Mouse (Mus musculus): ENCODE results near the gene Abi3.

- TF ChIP-seq CTCF (IDR thresholded peaks at IDR 0.05; ENCODE audit: borderline replicate concordance, extremely low read depth, insufficient read depth, insufficient read length) (no peak), POLR2A (IDR thresholded peaks at IDR 0.05; ENCODE audit: borderline replicate concordance, extremely low read depth, insufficient read depth, insufficient read length, poor library complexity, severe bottlenecking) (no peak)
Observed at GRCm38 (mm10) chr11:95789451-95789891, 52.8 kb downstream of the Abi3 start.
